Mouse (Mus musculus): ENCODE data around the gene Rbpj.

Rbpj gene

DNA sequence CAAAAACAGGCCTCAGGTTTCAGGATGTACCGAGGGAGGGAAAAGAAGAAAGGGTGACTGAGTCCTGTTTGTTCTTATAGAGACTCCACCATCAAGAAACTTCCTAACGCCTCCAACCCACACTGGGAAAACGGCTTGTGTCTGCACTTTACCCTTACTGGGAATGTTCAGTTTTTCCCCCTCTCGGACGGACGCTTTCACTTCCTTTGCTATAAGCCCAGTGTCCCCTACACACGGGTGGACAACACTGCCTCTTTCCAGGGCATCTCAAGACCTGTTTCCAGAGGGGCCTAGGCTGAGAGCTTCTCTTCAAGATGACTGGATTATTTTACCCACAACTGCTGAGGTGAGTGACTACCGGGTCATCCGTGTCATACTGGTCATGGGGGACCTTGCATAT lies at the start of gene Rbpj:
Gene Rbpj (plus strand): TSS at position 270 of the 400 bp plus-strand sequence.
- DNase-seq (ENCODE audit: low read depth) = no peak

DNA sequence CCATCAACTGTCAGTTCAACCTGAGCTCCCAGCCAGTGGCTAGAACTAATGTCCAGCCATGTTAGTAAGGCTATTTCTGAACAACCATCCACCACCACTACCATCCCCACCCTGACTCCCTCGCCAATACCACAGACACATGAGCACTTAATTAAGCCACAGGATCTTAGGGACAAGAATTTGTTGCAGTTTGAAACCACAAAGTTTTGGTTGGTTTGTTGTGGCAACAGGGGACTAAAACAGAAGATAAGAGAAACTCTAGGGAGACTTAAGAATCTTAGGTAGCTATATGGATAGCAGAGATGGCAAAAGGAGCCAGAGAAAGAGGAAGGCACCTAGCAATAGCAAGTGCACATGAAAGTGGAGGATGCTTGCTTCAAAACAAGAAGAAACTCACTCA lies 45.2 kb upstream of the Rbpj start:
- DNase-seq (ENCODE audit: low read depth) = no peak

DNA sequence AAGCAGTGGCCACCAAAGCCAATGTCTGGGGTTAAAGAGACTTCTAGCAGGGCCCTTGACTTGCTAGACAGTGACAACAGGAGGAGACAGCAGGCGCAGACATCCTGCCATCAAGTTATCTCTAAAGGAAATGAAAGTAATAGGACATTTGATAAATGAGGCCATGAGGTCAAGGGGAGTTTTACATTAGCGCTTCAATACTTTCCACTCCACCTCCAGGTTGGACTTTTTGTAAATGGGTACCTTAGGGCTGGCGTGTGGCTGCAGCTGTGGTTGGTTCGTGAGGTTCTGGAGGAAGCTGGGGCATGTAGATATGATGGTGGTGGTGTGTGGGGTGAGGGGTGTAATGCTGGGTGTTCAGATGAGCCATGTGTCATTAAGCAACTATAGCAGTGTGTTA lies 44.7 kb upstream of the Rbpj start:
- no peak for DNase-seq (ENCODE audit: low read depth)

GRCm38 (mm10) chr5:53427411-53427810 lies 38.5 kb upstream of the Rbpj start:
- no peak for DNase-seq (ENCODE audit: low read depth)

DNA sequence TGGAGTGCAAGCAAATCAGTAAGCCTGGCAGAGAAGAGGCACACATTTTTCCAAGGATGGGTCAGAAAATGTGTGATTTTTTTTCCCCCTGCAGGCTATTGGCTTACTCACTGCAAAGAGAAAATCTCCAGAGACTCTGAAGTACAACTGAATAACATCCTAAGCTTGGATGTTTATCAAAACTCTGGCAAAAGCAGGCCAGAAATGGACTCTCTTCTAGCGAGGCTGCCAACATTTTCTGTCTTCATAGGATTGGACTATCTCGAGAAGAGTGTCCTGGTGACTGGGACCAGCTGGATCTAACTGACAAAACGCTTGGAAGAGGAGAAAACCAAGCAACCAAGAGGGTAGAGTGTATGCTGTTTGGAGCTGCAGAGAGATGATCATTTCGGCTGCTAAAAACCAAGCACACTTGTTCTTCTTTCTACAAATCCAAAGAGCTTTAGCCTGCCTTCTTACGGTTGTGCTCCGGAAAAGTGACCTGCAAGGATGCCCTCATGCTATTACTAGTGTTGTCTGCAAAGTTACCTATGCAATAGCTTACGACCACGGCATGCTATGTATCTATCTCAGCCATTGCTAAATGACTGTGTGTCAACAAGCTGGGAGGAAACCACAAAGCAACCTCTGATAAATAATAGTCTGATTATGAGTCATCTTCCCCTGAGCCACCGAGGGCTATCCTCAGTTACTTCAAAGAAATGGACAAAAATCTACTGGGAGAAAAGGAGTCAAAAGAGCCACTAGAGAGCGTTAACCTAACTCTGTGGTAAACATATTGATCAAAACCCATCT lies 36.1 kb upstream of the Rbpj start:
- DNase-seq (ENCODE audit: low read depth) = no peak

DNA sequence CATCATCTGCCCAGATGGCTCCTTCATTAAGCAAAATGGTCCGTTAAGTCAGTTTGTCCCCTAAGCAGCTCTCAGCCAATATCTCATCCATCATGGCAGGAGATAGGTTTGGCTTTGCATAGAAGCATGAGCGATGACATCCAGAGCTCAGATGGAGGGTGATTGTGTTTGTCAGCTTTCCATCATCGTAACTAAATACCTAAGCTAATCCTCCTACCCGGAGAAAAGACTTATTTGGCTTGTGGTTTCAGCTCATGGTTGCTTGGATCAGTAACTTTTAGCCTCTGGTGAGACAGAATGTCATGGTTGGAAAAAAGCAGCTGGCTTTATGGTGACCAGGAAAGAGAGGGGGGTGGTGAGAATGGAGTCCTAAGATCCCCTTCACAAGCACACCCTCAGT lies 33.5 kb upstream of the Rbpj start:
- DNase-seq (ENCODE audit: low read depth) = no peak

GRCm38 (mm10) chr5:53436905-53437632 lies 28.9 kb upstream of the Rbpj start:
- DNase-seq (ENCODE audit: low read depth) = no peak

DNA sequence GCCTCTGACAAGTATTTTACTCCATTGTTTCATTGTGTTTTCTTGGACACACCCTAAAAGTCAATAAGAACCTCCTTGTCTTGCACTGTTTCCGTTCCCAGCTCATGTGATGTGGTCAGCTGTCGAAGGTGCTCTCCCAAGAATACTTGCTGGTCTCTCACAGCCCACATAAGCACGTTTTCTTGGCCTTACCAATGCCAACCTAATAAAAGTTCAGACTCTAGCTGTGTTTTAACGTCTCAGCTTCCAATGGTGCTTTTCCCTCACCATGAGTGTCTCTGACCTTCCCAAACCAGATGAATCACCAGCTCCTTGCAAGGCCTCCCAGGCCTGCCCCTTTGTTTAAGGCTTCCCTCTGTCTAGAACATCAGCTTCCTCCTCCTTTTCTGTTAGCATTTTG lies 28.2 kb upstream of the Rbpj start:
- no peak for DNase-seq (ENCODE audit: low read depth)

GRCm38 (mm10) chr5:53438268-53438667 lies 27.7 kb upstream of the Rbpj start:
- DNase-seq (ENCODE audit: low read depth) = no peak

GRCm38 (mm10) chr5:53439655-53440054 lies 26.3 kb upstream of the Rbpj start:
- no peak for DNase-seq (ENCODE audit: low read depth)

DNA sequence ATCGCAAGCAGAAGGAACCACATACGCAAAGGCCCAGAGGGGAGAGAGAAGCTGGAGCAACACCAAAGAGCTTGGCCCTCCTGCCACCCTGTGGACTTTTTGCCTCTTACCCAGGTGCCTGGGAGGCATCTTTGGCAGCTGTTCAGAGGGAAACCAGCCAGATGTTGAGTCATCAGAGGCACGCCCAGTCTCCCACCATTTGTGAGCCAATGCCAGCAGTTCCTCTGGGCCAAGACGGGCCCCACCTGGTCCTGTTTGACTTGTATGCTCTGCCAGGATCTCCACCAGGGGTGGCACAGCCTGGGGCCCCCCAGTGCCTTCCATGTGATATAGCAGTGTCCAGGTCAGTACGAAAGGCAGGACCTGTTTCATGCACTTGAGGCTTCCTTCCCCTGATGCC lies 21.9 kb upstream of the Rbpj start:
- no peak for DNase-seq (ENCODE audit: low read depth)

GRCm38 (mm10) chr5:53450945-53451344 lies 15.0 kb upstream of the Rbpj start:
- DNase-seq (ENCODE audit: low read depth) = no peak

- DNase-seq (ENCODE audit: low read depth) = no peak
Observed at GRCm38 (mm10) chr5:53451829-53452228, 14.1 kb upstream of the Rbpj start.

- no peak for DNase-seq (ENCODE audit: low read depth)
Observed at GRCm38 (mm10) chr5:53452920-53453319, 13.0 kb upstream of the Rbpj start.

DNA sequence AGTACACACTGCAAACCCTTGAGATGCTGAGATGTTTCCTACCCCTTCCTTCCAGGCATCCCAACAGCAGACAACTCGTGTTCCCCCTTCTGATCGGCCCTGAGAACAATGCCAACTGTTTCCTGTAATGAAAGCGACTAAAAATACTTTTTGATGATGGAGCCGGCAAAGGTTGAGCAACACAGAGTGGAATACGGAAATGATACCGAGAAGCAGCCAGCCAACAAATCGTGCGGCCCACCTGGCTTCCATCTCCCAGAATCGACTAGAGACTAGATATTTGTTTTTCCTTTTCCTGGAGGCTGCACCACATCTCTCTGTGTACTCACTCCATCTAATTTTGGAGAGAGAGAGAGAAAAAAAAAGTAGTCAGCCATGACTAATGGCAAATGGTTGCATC lies 11.2 kb upstream of the Rbpj start:
- DNase-seq (ENCODE audit: low read depth) = no peak

DNA sequence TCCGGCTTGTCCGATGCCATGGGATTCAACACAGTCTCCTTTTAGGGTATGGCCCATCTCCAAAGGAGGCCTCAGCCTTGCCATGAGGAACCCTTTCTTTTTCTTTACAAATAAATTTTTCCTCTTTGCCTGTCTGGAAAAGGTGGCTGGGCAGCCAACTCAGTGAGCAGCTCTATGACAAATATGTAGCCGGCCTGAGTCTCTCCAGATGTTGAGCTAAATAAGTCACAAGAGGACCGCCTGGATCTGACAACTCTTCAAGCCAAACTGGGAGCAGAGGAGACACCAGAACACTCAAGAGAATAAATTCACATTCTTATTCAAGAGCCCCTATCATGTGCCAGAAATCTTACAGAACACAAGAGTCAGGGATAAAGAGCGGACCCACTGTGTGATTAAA lies 10.5 kb upstream of the Rbpj start:
- no peak for DNase-seq (ENCODE audit: low read depth)

- no peak for DNase-seq (ENCODE audit: low read depth)
Observed at GRCm38 (mm10) chr5:53460196-53460595, 5.8 kb upstream of the Rbpj start.

- DNase-seq (ENCODE audit: low read depth) = no peak
Observed at GRCm38 (mm10) chr5:53463098-53464018, 2.6 kb upstream of the Rbpj start.

- no peak for DNase-seq (ENCODE audit: low read depth)
Observed at GRCm38 (mm10) chr5:53466422-53467333, 726 bp downstream of the Rbpj start.

GRCm38 (mm10) chr5:53467602-53468001 lies 1.6 kb downstream of the Rbpj start:
- DNase-seq (ENCODE audit: low read depth) = no peak

DNA sequence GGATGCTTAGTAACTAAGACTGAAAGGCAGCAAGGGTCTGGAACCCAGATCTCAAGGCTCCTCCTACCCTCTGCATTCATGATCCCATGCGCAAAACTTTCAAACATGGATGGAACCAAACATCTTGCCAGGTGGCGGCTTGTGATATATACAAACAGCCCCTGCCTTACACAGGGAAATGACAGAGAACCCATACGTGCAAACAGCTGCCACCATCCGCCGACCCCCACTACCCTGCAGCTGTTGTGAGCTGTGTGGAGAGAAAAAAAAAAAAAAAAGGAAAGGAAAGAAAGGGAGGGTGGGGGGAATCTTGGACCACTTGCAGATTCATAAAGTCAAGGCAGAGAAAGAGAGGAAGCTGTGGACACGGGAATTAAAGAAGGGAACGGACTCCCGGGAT lies 2.4 kb downstream of the Rbpj start:
- no peak for DNase-seq (ENCODE audit: low read depth)

Measured in c-Kit-positive CD71-positive TER-119-negative erythroid progenitor cells, embryonic 14.5 days (primary cell).